Mouse (Mus musculus): Measurements from ENCODE around the gene Selenok. TPM values are rescaled to one million over a fixed set of nuclear protein-coding genes. Genes with fewer than 3 reads are reported as not detected.

Selenok gene
- polyA plus RNA-seq, 1 experiment: 41.6 TPM

DNA sequence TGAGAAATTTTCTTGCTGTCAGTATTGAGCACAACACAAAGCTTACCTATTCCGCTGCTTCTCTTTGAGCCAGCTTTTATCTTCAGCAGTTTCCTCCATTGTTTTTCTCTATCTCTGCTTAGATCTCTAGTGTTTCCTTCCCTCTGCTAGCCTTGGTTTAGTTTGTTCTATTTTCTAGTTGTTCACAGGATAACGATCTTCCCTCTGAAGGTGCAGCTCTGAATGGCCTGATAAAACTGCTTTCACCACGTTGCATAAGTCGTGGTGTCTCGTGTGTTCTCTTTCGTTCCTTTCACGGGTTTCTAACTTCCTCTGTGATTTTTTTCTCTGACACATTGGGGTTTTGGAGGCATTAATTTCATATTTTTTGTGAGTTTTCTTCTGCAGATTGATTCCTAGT lies 56.3 kb downstream of the Selenok start:
- 44% methylated on average over 7 of the region's 7 CpGs for WGBS
- no peak for DNase-seq (ENCODE audit: low read depth, low spot score)

Other genes with a start within 250 kb of the Selenok start
- 1.3 and 1.6 TPM in 2 replicates for gene Cacna2d3, start 246.4 kb upstream of the Selenok start, polyA plus RNA-seq (2012; rRNA removed)
- gene Actr8, start 10.0 kb downstream of the Selenok start, polyA plus RNA-seq (2012; rRNA removed): 11.3 and 13.6 TPM in 2 replicates
- 3.6 and 7.2 TPM in 2 replicates for gene Il17rb, start 40.6 kb downstream of the Selenok start, polyA plus RNA-seq (2012; rRNA removed)
- gene Chdh, start 40.7 kb downstream of the Selenok start, polyA plus RNA-seq (2012; rRNA removed): 35.9 and 85.3 TPM in 2 replicates